Mouse (Mus musculus): Measurements from ENCODE around the gene Plcl2.

Plcl2 gene

DNA sequence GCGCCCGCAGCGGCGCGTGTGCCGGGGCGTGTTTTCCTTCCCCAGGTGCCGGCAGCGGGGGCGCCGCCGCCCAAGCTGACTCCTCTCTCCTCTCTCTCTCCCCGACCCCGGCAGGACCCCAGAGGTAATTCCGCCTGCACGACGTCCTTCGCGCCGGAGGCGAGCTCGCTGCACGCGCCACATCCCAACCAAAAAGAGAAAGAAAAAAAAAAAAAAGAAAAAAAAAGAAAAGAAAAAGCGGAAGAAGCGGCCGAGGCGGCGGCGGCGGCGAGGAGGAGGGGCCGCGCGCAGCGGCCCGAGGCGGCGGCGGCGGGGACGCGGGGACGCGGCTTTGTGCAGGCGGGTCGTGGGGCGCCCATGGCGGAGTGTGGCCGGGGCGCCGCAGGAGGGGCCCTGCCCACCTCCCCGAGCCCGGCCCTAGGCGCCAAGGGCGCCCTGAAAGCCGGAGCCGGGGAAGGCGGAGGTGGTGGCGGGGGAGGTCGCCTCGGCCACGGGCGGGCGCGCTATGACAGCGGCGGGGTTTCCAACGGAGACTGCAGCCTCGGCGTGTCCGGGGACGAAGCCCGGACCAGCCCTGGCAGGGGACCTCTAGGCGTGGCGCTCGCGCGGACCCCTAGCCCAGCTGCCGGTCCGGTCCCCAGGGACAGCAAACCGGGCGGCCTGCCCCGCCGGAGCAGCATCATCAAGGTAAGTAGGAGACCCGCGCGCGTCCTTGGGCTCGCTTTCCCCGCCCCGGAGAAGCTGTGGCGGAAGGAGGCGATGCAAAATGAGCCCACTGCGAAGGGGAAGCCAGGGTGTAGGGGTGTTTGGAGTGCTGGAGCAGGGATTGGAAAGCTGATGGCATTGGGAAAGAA, at the start of gene Plcl2:
Plcl2 (plus strand) TSS at position 153 of the 854 bp plus-strand sequence.
- DNase-seq (ENCODE audit: low spot score): peak; percentile 63

DNA sequence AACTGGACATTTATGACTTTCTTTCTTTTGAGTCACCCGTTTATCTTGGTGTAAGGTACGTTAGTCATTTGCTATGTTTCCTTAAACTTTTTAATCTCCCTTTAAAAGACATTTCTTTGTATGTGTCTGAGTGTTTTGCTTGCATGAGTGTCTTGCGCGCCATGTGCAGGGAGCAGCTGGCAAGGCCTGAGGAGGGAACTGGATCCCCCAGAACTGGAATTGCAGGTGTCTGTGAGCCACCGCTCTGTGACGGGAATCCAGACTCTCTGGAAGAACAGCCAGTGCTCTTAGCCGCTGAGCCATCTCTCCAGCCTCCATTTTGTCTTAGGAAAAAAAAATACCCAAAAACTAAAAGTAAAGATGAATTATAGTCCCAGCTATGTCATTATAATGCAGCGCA, 48.9 kb upstream of the Plcl2 start:
- DNase-seq (ENCODE audit: low spot score): no peak

DNA sequence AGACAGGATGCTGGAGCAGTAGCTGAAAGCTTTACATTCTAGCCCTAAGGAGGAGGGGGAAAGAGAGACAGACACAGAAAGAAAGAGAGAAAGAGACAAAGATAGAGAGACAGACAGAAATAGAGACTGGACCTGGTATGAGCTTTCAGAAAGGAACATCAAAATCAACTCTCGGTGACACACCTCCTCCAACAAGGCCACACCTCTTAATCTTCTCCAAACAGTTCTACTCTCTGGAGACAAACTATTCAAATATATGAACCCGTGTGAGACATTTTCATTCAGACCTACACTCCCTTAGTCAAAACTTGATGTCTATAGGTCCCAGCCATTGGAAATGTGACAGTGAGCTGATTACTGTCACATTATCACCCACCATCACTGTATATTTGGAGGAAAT, 41.8 kb upstream of the Plcl2 start:
- DNase-seq (ENCODE audit: low spot score): no peak

DNA sequence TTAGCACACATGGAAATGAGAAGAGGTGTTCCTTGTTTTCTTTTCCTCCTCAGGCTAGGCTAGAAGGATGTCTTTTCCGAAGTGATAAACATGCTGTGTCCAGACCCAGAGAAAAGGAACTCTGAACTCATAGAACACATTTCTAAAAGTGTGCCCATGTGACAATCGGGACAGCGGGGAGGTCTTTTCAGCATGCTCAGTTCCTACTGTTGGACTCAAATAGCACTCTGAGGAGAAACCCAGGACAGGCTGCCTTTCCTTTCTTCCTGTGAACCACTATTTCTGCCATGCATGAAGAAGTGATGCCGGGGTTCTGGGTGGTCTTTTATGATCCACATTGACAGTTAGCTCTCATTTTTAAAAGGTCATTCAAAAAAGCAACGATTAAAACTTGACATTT, 40.1 kb upstream of the Plcl2 start:
- DNase-seq (ENCODE audit: low spot score): no peak

DNA sequence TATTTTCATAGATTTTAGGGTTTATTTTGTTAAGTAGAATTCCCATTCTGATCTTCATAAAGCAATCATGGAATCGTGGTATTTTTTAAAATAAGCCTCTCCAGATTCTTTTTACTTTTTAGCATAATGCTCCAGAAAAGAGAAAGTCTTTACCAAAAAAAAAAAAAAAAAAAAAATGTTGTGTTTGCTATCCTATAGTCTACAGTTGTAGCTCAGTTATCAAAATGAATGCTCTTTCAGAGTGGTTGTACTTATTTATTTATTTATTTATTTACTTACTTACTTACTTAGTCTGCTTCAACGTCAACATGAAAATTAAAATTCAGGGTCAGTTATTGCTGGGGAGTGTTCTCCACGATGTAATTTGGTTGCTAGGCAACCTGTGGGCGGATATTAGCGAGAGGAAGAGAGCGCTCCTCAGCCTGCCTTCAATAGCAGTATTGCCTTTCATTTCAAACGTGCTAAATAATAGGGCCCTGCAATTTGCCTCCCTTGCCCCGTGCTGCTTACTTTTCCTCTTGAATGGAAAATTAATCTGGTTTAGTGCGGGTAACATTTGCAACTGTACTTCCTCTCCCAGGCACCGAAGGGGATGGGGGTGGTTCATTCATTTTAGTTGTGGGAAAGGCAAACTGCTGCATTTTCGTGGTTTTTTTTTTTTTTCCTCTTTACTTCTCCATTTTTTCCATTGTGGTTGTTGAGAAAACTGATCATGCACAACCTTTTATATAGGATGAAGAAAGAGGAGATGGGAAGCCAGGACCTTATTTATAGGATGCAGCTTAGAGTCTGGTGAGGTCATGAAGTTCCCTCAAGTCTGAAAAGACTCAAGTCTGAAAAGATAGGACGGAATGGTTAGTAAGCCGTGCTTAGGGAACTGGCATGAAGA, 39.4 kb upstream of the Plcl2 start:
- DNase-seq (ENCODE audit: low spot score): peak; percentile 50

DNA sequence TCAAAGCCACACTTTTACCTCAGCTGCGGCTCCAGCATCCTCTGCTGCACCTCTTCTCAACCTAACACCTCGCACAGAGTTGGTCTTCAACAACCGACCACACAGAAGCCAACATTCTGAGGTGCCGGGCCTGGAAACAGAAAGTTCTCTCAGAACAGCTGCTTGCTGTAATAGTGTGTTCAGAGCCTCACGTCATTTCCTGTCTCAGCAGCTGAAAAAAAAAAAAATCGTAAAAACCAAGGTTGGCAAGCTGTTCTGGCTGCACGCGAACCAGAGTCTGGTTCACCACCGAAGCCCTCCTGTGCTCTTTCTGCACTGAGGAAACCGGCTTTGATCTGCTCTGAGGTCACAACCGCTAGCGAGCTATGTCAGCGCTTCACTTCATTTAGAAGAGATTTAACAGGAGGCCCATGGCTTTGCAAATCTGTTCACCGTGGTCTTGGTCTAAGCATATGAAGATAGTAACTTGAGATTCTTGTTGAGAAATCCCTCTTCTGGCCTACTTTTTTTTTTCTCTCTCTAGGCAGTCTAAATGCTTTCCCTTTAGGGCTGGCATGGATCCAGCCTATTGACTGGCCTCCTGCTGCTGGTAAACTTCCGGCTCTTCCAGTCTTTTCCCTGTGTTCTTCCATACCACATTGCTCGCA, 38.6 kb upstream of the Plcl2 start:
- peak; percentile 39 for DNase-seq (ENCODE audit: low spot score)

DNA sequence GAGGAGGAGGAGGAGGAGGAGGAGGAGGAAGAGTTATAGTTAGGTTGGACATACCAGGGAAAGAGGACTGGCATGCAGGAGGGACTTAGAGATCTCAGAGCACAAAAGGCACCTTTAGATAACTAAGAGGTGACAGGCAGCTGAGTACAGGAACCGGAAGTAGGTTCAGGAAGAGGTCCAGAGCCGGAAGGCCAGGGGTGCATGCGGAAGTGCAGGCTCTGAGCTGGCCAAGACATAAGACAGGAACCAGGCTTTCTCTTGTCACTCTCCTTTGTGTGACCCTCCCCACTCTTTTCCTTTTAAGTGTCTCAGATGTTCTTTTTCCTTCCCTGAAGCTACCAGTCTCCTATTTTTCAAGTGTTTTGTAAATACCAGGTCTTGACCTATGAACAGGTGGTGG, 38.0 kb upstream of the Plcl2 start:
- DNase-seq (ENCODE audit: low spot score): no peak

DNA sequence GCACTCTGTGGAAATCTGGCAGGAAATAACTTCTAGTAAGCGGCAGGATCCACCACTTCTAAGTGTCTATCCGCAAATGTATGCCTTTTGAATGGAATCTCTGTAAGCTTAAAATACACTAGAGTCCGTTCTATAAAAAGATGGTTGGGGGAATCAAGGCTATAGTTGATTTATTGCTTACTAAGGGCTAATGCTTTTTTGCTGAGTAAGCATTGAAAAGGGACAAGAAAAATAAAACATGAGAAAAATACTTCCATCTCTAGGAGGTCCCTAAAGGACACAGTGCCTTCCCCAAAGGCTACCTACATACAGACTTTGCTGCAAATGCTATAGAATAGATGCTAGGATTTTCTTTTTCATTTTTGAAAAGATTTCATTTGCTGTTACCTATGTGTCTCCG, 31.9 kb upstream of the Plcl2 start:
- DNase-seq (ENCODE audit: low spot score): no peak

DNA sequence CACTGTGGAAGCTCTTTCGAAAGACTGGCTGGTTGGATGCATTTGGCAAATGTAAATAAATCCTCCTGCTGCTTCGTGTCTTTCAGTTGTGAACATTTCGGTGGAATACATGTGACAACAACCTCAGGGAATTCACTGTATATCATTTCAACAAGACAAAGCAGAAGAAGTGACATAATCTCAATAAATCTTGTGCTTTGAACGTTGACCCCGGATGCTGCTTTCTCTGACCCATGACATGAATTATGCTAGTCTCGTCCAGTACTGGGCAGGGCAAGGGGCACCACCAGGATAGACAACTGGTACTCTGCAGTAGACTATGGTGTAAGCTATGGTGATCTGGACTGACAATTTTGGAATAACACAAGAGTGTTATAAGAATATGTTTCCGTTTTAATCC, 28.3 kb upstream of the Plcl2 start:
- no peak for DNase-seq (ENCODE audit: low spot score)

DNA sequence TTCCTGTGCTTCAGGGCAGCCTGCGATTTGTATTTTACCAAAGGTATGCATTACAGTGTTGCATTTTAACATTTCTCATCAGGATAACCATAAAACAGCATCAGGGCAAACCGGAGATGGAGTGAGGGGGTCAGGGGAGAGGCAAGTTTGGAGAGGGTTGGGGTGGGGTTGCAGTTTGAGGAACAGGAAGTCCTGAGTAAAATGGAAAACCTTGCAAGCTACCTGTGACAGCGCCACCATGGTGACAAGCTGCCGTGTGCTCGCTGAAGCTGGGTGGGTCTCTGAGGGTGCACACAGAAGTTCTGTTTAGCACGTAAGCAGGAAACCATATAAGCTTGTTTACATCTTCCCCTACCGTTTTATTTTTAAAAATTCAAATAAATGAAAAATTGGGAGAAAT, 25.5 kb upstream of the Plcl2 start:
- no peak for DNase-seq (ENCODE audit: low spot score)

DNA sequence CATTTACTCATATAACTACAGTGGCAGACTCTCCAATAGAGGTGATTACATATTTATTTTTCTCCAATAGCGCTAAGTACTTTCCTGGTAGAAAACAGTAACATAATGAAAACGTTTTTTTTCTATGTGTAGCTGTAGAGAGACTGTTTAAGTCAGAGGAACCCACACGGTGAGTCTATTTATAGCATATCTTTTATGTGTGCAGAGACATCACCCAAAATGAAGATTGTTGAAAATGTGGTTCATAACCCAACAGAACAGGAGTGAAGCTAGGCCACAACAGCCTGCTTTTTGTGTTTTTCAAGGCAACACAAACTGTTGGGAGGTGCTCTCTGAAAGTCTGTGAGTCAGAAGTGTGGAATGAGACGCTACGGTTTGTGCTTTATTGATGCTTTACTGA, 24.2 kb upstream of the Plcl2 start:
- no peak for DNase-seq (ENCODE audit: low spot score)

DNA sequence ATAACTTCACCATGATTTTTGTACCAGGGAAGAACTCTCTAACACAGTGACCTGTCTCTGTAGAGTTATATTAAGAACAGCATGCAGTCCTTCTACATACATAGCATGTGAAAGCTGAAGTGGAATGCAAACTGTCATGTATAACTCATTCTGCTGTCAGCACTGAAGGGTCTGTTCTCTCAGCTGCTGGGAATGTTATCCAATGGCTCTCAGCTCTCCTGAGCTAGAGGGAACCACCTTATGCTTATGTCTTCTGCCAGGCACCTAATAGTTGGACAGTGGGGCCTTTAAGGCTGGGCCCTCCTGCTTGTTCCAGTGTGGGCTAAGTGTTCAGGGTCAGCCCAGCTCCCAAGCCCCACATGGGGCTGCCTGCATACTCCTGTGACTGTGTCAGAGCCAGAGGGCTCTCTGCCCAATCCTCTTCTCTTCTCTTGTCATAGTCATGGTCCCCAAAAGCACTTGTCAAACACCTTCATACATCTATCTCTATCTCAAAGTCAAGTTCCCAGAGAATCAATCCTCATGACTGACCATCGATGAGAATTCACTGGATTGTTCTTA, 22.1 kb upstream of the Plcl2 start:
- no peak for DNase-seq (ENCODE audit: low spot score)

DNA sequence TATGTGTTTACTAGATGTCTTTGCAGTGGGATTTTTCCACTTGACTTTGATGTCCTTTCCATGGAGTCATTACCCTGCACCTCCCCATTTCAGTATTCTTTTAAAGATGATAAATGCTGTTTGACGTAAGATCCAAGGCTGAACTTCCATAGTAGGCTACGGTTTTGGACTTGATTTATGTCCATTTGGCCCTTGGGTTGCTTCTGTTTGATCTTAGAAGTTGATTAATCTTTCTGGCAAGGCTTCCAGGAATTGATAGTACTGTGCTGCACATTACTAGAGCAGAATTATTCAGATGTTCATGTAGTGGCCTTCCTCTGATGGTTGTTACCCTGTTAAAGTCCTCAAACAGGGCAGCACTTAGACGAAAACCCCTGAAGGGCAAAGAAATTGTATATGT, 21.5 kb upstream of the Plcl2 start:
- DNase-seq (ENCODE audit: low spot score): no peak

DNA sequence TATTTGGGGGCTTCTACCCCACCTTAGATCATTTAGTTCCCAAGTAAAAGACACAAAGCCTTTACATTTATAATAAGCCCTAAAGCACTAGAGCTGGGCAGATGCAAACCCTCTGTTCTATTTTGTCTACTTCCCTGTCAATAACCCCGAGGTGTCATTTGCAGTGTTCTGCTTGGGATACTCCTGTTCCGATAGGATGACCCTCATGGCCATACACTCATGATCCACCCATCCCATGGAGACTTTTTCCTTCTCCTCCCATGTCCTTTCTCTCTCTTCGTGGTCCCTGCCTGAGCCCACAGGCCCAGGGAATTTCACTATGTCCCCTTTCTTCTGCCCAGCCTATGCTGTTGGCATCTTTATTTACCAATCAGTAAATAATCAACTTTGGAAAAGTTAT, 20.8 kb upstream of the Plcl2 start:
- DNase-seq (ENCODE audit: low spot score): no peak

DNA sequence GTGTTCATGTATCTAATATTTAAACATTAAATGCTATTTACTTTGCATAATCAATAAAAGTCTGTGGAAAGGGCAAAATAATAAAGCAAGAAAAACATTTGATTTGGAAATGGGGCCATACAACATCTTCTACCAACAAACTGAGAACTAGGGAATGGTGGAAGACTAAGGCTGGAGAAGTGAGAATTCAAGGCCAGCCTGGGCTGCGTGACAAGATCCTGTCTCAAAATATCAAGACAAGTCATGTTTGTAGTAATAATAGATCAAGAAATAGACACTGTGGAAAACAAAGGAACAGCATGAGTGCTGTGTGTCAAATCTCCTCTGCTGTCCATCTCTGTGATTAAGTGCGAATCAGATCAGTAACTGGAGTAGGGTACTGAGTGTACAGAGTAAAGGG, 20.3 kb upstream of the Plcl2 start:
- DNase-seq (ENCODE audit: low spot score): no peak

DNA sequence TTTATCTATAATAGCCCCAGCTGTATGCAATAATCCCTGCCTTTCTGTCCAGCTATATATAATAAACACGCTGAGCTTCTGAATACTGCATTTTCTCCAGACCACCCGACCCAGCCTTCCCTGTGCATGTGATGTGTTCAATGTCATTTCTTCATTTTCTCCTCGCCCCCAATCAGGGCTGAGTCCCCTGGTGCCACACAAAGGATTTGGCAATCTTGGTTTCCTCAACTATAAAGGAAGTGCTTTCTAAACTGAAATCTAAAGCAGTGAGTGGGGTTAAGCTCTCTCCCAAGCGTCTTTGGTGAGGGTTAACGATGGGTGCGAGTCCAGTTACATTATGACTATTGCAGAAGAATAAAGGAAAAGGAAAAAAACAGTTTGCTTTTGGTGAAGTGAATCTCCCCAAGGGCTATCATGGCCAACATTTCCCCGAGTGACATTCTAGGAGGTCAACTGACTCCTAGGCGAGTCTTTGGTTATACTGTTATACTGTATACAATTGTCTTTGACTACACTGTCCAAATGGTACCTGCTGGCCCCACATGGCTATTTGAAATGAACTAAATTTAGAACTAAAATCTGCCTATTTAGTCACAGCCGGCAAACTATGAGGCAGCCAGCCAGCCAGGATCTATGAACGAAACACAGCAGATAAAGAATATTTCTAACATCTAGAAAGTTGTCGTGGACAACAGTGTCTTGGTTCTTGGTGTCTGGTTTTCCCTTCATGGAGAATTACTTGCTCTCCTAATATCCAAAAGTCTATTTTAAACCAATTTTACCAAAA, 18.4 kb upstream of the Plcl2 start:
- no peak for DNase-seq (ENCODE audit: low spot score)

DNA sequence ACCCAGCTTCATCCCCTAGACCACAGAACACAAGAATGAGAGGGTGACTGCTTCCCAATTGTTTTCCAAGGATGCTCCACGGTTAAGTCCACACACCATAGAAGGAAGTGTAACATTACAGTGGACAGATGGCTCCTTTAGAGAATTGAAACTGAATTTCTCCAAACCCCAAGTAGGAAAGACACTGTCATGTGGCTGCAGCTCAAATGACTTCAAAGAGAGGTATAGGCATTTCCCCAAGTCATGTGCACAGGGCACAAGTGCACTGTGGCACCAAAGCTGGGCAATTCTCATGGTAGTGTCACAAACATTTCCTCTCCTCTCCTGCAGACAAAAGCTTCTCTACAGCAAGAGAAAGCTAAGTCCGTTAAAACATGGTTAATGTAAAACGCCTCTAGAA, 17.7 kb upstream of the Plcl2 start:
- no peak for DNase-seq (ENCODE audit: low spot score)

DNA sequence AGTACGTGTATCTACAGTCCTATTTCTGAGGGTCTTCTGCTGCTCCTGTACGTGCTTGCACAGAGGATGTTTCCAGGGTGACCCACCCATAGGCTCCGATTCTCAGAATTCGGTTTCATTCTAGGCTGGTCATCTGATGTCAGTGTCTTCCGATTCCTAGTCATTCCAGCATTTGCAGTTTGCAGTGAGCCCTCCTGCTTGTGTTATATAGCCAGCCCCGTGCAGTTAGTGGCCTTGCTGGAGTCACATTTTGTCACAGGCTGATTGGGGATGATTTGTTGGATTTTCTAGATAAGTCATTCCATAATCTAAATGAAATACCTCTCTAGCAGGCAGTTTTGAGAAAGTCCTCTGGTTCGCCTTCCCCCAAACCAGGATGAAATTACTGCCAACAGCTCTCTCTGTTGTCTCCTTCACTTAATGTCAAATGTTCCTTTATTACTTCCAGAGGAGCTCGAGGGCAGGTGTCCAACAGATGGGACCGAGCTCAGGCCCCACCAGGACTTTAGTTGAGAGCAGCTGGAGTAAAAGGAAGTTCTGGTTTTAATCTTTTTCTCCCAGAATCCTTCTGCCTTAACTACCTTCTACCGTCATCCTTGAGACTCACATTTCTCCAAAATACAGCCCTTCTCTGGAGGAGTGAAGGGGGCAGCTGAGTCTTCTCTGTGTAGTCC, 13.8 kb upstream of the Plcl2 start:
- DNase-seq (ENCODE audit: low spot score): peak; percentile 48

DNA sequence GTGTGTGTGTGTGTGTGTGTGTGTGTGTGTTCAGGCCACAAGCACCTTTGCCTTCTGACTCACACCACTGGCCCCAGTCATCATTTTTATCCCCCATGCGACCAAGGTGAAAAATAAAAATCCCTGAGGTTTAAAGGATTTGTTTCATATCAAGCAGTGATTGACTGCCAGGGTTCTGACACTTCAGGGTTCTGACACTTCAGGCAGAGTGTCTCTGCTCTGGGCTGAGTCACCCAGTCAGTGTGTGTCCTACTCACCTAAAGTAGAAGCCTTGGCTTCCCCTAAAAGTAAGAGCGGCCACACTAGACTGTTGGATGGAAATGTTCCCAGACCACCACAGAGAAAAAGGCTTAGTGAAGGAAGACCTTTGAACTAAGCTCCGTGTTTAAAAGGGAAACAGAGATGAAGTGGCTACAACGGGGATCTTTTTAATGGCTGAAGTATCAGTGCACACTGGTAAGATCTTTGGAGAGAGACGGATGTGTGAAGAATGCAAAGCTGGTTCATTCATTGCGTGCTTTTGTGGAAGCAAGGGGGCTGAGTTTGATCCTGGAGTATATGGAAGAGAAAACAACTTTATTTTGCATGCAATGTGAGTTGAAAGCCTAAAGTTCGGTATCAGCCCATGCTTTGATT, 11.0 kb upstream of the Plcl2 start:
- DNase-seq (ENCODE audit: low spot score): no peak

DNA sequence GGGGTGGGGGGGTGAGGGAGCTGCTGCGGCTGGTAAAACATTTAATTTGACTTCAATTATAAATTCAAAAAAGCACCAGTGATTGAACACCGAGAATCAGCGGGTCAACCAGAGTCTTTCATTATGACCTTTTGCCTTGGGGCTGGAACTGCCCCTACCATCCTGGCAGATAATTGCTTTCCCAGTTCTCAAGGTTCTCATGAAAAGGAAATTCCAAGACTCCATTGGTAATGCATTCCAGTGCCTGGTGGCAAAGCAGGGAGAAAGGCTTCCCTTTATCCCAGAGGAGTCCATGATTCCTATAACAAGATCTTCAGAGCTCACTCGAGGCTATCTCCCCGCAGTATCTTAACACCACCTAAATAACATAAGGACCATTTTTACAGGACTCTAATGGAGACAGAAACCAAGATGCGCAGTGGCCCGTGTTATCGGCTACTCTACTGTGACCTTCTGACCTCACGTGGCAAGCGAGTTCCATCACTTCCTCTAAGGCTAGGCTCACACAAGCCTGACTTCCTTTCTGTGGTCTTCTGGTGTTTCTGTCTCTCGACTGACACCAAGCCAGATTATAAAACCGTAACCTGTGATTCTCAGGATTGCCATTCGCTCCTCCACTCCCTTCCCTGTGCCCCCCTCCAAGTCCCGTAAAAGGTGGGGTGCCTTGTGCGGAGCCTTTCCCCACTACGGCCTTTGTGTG, 10.0 kb upstream of the Plcl2 start:
- no peak for DNase-seq (ENCODE audit: low spot score)

All from retina, embryonic 14.5 days (tissue).